Mouse (Mus musculus): ENCODE measurements at regions not wholly inside any gene's neighbourhood (a gene's known extent, or its start where the extent isn't known, plus 50 kb on each side); places are given as distances from the start of the nearest gene placed in this dataset.

- no peak overlapping the region for H3K27ac ChIP-seq (ENCODE audit: low read depth, low read length)
- H3K4me2 ChIP-seq (ENCODE audit: low read depth, low read length, poor library complexity, severe bottlenecking): no peak overlapping the region
- H3K9ac ChIP-seq (replicated peaks; ENCODE audit: low read length, poor library complexity, severe bottlenecking): no peak overlapping the region
- WGBS: 89% methylated on average over 10 of the region's 10 CpGs
- ATAC-seq (ENCODE audit: low FRiP score) (no peak), DNase-seq (ENCODE audit: low spot score) (no peak)
- H3K9me3 ChIP-seq (ENCODE audit: low read length): no peaks in the 10 kb centered on the region
- no peak overlapping the region for H3K4me3 ChIP-seq (ENCODE audit: low read depth, low read length)
- H3K36me3 ChIP-seq (ENCODE audit: insufficient read depth, low read length): no peaks in the 10 kb centered on the region
- no peaks in the 10 kb centered on the region for H3K4me1 ChIP-seq (ENCODE audit: insufficient read depth, low read length)
- TF ChIP-seq CTCF (IDR thresholded peaks at IDR 0.05): no peak
- H3K27me3 ChIP-seq (ENCODE audit: insufficient read depth, low read length): 0 out of 2 replicates have a peak, but pooled peaks cover 3% of the 10 kb centered on the region
These were observed 186.8 kb upstream of the Klf14 start for GRCm38 (mm10) chr6:31145687-31146086.

- Histone ChIP-seq H3K36me3 (ENCODE audit: insufficient read depth, low read length) (no peaks in the 10 kb centered on the region), H3K4me2 (ENCODE audit: low read depth, low read length, poor library complexity, severe bottlenecking) (no peak overlapping the region), H3K9me3 (ENCODE audit: low read length) (no peaks in the 10 kb centered on the region), H3K27ac (ENCODE audit: low read depth, low read length) (no peak overlapping the region), H3K9ac (replicated peaks; ENCODE audit: low read length, poor library complexity, severe bottlenecking) (no peak overlapping the region), H3K27me3 (ENCODE audit: insufficient read depth, low read length) (0 out of 2 replicates have a peak, but pooled peaks cover 3% of the 10 kb centered on the region), H3K4me3 (ENCODE audit: low read depth, low read length) (no peak overlapping the region), H3K4me1 (ENCODE audit: insufficient read depth, low read length) (no peaks in the 10 kb centered on the region)
- DNase-seq (ENCODE audit: low spot score) (no peak), ATAC-seq (ENCODE audit: low FRiP score) (no peak)
- WGBS: 45% methylated on average over 5 of the region's 5 CpGs
- no peak for TF ChIP-seq CTCF (IDR thresholded peaks at IDR 0.05)
These were observed 187.9 kb upstream of the Klf14 start for GRCm38 (mm10) chr6:31146779-31147178.

- ATAC-seq (ENCODE audit: low FRiP score) (no peak), DNase-seq (ENCODE audit: low spot score) (no peak)
- H3K9me3 ChIP-seq (ENCODE audit: low read length): no peaks in the 10 kb centered on the region
- H3K4me1 ChIP-seq (ENCODE audit: insufficient read depth, low read length): no peaks in the 10 kb centered on the region
- WGBS: 83% methylated on average over 10 of the region's 10 CpGs
- no peak for TF ChIP-seq CTCF (IDR thresholded peaks at IDR 0.05)
- no peak overlapping the region for H3K27ac ChIP-seq (ENCODE audit: low read depth, low read length)
- no peak overlapping the region for H3K4me2 ChIP-seq (ENCODE audit: low read depth, low read length, poor library complexity, severe bottlenecking)
- no peak overlapping the region for H3K9ac ChIP-seq (replicated peaks; ENCODE audit: low read length, poor library complexity, severe bottlenecking)
- 0 out of 2 replicates have a peak, but pooled peaks cover 3% of the 10 kb centered on the region for H3K27me3 ChIP-seq (ENCODE audit: insufficient read depth, low read length)
- no peak overlapping the region for H3K4me3 ChIP-seq (ENCODE audit: low read depth, low read length)
- H3K36me3 ChIP-seq (ENCODE audit: insufficient read depth, low read length): no peaks in the 10 kb centered on the region
These were observed 188.8 kb upstream of the Klf14 start for GRCm38 (mm10) chr6:31147682-31148081.

- Histone ChIP-seq H3K9ac (replicated peaks; ENCODE audit: low read length, poor library complexity, severe bottlenecking) (no peak overlapping the region), H3K27ac (ENCODE audit: low read depth, low read length) (no peak overlapping the region), H3K4me3 (ENCODE audit: low read depth, low read length) (no peak overlapping the region), H3K9me3 (ENCODE audit: low read length) (no peaks in the 10 kb centered on the region), H3K4me1 (ENCODE audit: insufficient read depth, low read length) (no peaks in the 10 kb centered on the region), H3K4me2 (ENCODE audit: low read depth, low read length, poor library complexity, severe bottlenecking) (no peak overlapping the region), H3K27me3 (ENCODE audit: insufficient read depth, low read length) (0 out of 2 replicates have a peak, but pooled peaks cover 3% of the 10 kb centered on the region), H3K36me3 (ENCODE audit: insufficient read depth, low read length) (no peaks in the 10 kb centered on the region)
- WGBS: 73% methylated on average over 8 of the region's 8 CpGs
- no peak for TF ChIP-seq CTCF (IDR thresholded peaks at IDR 0.05)
- DNase-seq (ENCODE audit: low spot score): no peak
- no peak for ATAC-seq (ENCODE audit: low FRiP score)
These were observed 189.5 kb upstream of the Klf14 start for GRCm38 (mm10) chr6:31148311-31148856.

- Histone ChIP-seq H3K4me1 (ENCODE audit: insufficient read depth, low read length) (no peaks in the 10 kb centered on the region), H3K27me3 (ENCODE audit: insufficient read depth, low read length) (0 out of 2 replicates have a peak, but pooled peaks cover 3% of the 10 kb centered on the region), H3K9ac (replicated peaks; ENCODE audit: low read length, poor library complexity, severe bottlenecking) (no peak overlapping the region), H3K4me2 (ENCODE audit: low read depth, low read length, poor library complexity, severe bottlenecking) (no peak overlapping the region), H3K36me3 (ENCODE audit: insufficient read depth, low read length) (no peaks in the 10 kb centered on the region), H3K9me3 (ENCODE audit: low read length) (no peaks in the 10 kb centered on the region), H3K4me3 (ENCODE audit: low read depth, low read length) (no peak overlapping the region), H3K27ac (ENCODE audit: low read depth, low read length) (no peak overlapping the region)
- WGBS: 92% methylated on average over 6 of the region's 6 CpGs
- ATAC-seq (ENCODE audit: low FRiP score) (no peak), DNase-seq (ENCODE audit: low spot score) (no peak)
- no peak for TF ChIP-seq CTCF (IDR thresholded peaks at IDR 0.05)
These were observed 190.3 kb upstream of the Klf14 start for GRCm38 (mm10) chr6:31149164-31149563.

- 0 out of 2 replicates have a peak, but pooled peaks cover 3% of the 10 kb centered on the region for H3K27me3 ChIP-seq (ENCODE audit: insufficient read depth, low read length)
- H3K4me1 ChIP-seq (ENCODE audit: insufficient read depth, low read length): no peaks in the 10 kb centered on the region
- no peak overlapping the region for H3K4me2 ChIP-seq (ENCODE audit: low read depth, low read length, poor library complexity, severe bottlenecking)
- WGBS: 91% methylated on average over 8 of the region's 8 CpGs
- H3K36me3 ChIP-seq (ENCODE audit: insufficient read depth, low read length): no peaks in the 10 kb centered on the region
- no peak overlapping the region for H3K9ac ChIP-seq (replicated peaks; ENCODE audit: low read length, poor library complexity, severe bottlenecking)
- no peak overlapping the region for H3K27ac ChIP-seq (ENCODE audit: low read depth, low read length)
- no peak for TF ChIP-seq CTCF (IDR thresholded peaks at IDR 0.05)
- ATAC-seq (ENCODE audit: low FRiP score): no peak
- no peak overlapping the region for H3K4me3 ChIP-seq (ENCODE audit: low read depth, low read length)
- H3K9me3 ChIP-seq (ENCODE audit: low read length): no peaks in the 10 kb centered on the region
- DNase-seq (ENCODE audit: low spot score): no peak
These were observed 191.5 kb upstream of the Klf14 start for GRCm38 (mm10) chr6:31150416-31150815.
